25 mouse cellular contexts compared by ENCODE assay signal in genomic region chr6:143298391-143298790, GRCm38 (mm10).
A peak's percentile ranks its signal among the peaks of the same experiment; 100 is the strongest.
DNase-seq lines count a peak whose midpoint lies in the region; ATAC-seq and TF ChIP-seq lines count a peak whose summit lies in the region.
"Had no signal": no experiment of that assay in that cellular context is flagged by ENCODE, and none has a peak within 500 bp of the region (broad histone marks: within the 10 kb centered on the region; RNA-seq: fewer than 3 reads in every experiment).

No protein-coding gene starts in this region.

- no peak for TF ChIP-seq RAD21 in MEL (IDR thresholded peaks at IDR 0.05; ENCODE audit: low read depth, low read length)

- H3K4me2 ChIP-seq in intestine, embryonic 15.5 days (replicated peaks): no peak overlapping the region
- no peak overlapping the region for H3K4me2 ChIP-seq in midbrain, embryonic 14.5 days (ENCODE audit: low read length)
- H3K4me2 ChIP-seq: embryonic facial prominence, embryonic 12.5 days; forebrain, embryonic 13.5 days; forebrain, embryonic 15.5 days had no signal

- H3K4me3 ChIP-seq in MEL (ENCODE audit: control insufficient read depth in 1 of 2, insufficient read depth in 1 of 2, low read depth in 2 of 2, low read length in 2 of 2): no peak overlapping the region
- H3K4me3 ChIP-seq in intestine, embryonic 15.5 days (replicated peaks): no peak overlapping the region
- H3K4me3 ChIP-seq in midbrain, embryonic 14.5 days (replicated peaks; ENCODE audit: low read depth, low read length): no peak overlapping the region
- H3K4me3 ChIP-seq: embryonic facial prominence, embryonic 10.5 days; embryonic facial prominence, embryonic 12.5 days; forebrain, embryonic 13.5 days; forebrain, embryonic 15.5 days had no signal

- no peaks in the 10 kb centered on the region for H3K36me3 ChIP-seq in MEL (ENCODE audit: control insufficient read depth in 1 of 2, insufficient read depth in 2 of 2, low read length in 2 of 2)
- H3K36me3 ChIP-seq in intestine, embryonic 15.5 days: no peaks in the 10 kb centered on the region
- H3K36me3 ChIP-seq in midbrain, embryonic 14.5 days (ENCODE audit: control insufficient read depth, insufficient read depth, low read length): no peaks in the 10 kb centered on the region
- H3K36me3 ChIP-seq: embryonic facial prominence, embryonic 10.5 days; embryonic facial prominence, embryonic 12.5 days; forebrain, embryonic 15.5 days; G1E had no signal

- no peak for ATAC-seq in intestine, embryonic 15.5 days
- no peak for ATAC-seq in midbrain, embryonic 14.5 days (ENCODE audit: low FRiP score, low TSS enrichment)
- ATAC-seq: activated CD4-positive, CD25-positive, alpha-beta regulatory T cell, adult 4 months; CD4-positive, CD25-positive, alpha-beta regulatory T cell, adult 4 months; forebrain, embryonic 13.5 days; forebrain, embryonic 15.5 days; forebrain, postnatal 0 days; Patski had no signal

- no peak overlapping the region for H3K9ac ChIP-seq in MEL (ENCODE audit: control insufficient read depth, low read depth, low read length, poor library complexity, severe bottlenecking)
- H3K9ac ChIP-seq in intestine, embryonic 15.5 days: no peak overlapping the region
- H3K9ac ChIP-seq in midbrain, embryonic 14.5 days (replicated peaks; ENCODE audit: low read length): no peak overlapping the region
- H3K9ac ChIP-seq: embryonic facial prominence, embryonic 12.5 days; forebrain, embryonic 13.5 days; forebrain, embryonic 15.5 days; forebrain, postnatal 0 days had no signal

- H3K4me1 ChIP-seq in MEL (ENCODE audit: control insufficient read depth in 1 of 2, insufficient read depth in 2 of 2, low read length in 2 of 2): no peaks in the 10 kb centered on the region
- no peaks in the 10 kb centered on the region for H3K4me1 ChIP-seq in intestine, embryonic 15.5 days (replicated peaks)
- no peaks in the 10 kb centered on the region for H3K4me1 ChIP-seq in midbrain, embryonic 14.5 days (ENCODE audit: control insufficient read depth, insufficient read depth, low read length)
- H3K4me1 ChIP-seq: embryonic facial prominence, embryonic 12.5 days; forebrain, embryonic 13.5 days; forebrain, embryonic 15.5 days had no signal

- H3K79me2 ChIP-seq in MEL (ENCODE audit: control insufficient read depth, insufficient read depth, low read length, poor library complexity): no peaks in the 10 kb centered on the region

- WGBS in intestine, embryonic 15.5 days: 79% methylated on average over 5 of the region's 5 CpGs
- WGBS in midbrain, embryonic 14.5 days: 90% methylated on average over 5 of the region's 5 CpGs

- TF ChIP-seq CTCF in MEL (IDR thresholded peaks at IDR 0.05 in 2 of 3, conservative IDR thresholded peaks at IDR 0.05 in 1 of 3; ENCODE audit: control insufficient read depth in 1 of 3, insufficient read depth in 1 of 3, low read depth in 2 of 3, low read length in 3 of 3, poor library complexity in 1 of 3, severe bottlenecking in 1 of 3): no peak

- no peak overlapping the region for H3K27ac ChIP-seq in MEL (ENCODE audit: control insufficient read depth, low read depth, low read length)
- H3K27ac ChIP-seq in intestine, embryonic 15.5 days: no peak overlapping the region
- H3K27ac ChIP-seq in midbrain, embryonic 14.5 days (replicated peaks; ENCODE audit: low read depth, low read length): no peak overlapping the region
- H3K27ac ChIP-seq: embryonic facial prominence, embryonic 10.5 days; embryonic facial prominence, embryonic 12.5 days; forebrain, embryonic 13.5 days; forebrain, embryonic 15.5 days had no signal

- DNase-seq in adrenal gland, adult 2 months: peak; percentile 33
- no peak for DNase-seq in adrenal gland, adult 18-20 months (ENCODE audit: low spot score in 2 of 2)
- peak; percentile 8 to 21 for DNase-seq in adrenal gland, postnatal 36 days
- DNase-seq in adrenal gland, postnatal 4 days (ENCODE audit: low spot score in 2 of 2): no peak
- DNase-seq in 3T3-L1 (ENCODE audit: low read depth, low spot score) (peak; percentile 47), MEL (ENCODE audit: low read depth, low spot score) (peak; percentile 14)
- DNase-seq in midbrain, embryonic 14.5 days: no peak
- DNase-seq: adrenal gland, adult 8-10 months; B cell, adult 2 months; cerebellum, adult 11-12 months; cerebellum, adult 2 months; cerebellum, adult 9-10 months; cerebellum, postnatal 10 days; cerebellum, postnatal 25 days; forebrain, postnatal 0 days had no signal

- no peak for TF ChIP-seq EP300 in MEL (IDR thresholded peaks at IDR 0.05; ENCODE audit: low read depth in 1 of 2, low read length in 2 of 2)

- no peaks in the 10 kb centered on the region for H3K9me3 ChIP-seq in MEL (replicated peaks; ENCODE audit: insufficient read depth, low read length)
- H3K9me3 ChIP-seq in intestine, embryonic 15.5 days: no peaks in the 10 kb centered on the region
- H3K9me3 ChIP-seq in midbrain, embryonic 14.5 days (ENCODE audit: control insufficient read depth, low read length): no peaks in the 10 kb centered on the region
- H3K9me3 ChIP-seq: embryonic facial prominence, embryonic 10.5 days; embryonic facial prominence, embryonic 12.5 days; forebrain, embryonic 13.5 days; forebrain, embryonic 15.5 days had no signal

- H3K27me3 ChIP-seq in MEL (ENCODE audit: control insufficient read depth in 1 of 2, insufficient read depth in 2 of 2, low read length in 2 of 2): peaks cover 0 to 1% of the 10 kb centered on the region in 2 experiments; a peak in 1 of 4 replicates
- no peaks in the 10 kb centered on the region for H3K27me3 ChIP-seq in intestine, embryonic 15.5 days (replicated peaks)
- H3K27me3 ChIP-seq in midbrain, embryonic 14.5 days (ENCODE audit: control insufficient read depth, insufficient read depth, low read length): no peaks in the 10 kb centered on the region
- H3K27me3 ChIP-seq: CH12.LX; embryonic facial prominence, embryonic 12.5 days; forebrain, embryonic 13.5 days; forebrain, embryonic 15.5 days had no signal

- TF ChIP-seq POLR2A in MEL (IDR thresholded peaks at IDR 0.05; ENCODE audit: control insufficient read depth in 1 of 2, insufficient read depth in 1 of 2, low read depth in 1 of 2, low read length in 2 of 2, poor library complexity in 1 of 2): no peak

TF ChIP-seq in MEL, 35 proteins besides CTCF, POLR2A, EP300 and RAD21:
- TF ChIP-seq RCOR1 (IDR thresholded peaks at IDR 0.05; ENCODE audit: low read depth, low read length) (peak; percentile 18; the same call in 1 of the 2 replicates), UBTF (IDR thresholded peaks at IDR 0.05; ENCODE audit: borderline replicate concordance, insufficient read depth, low read depth, low read length) (no peak), SIN3A (IDR thresholded peaks at IDR 0.05; ENCODE audit: low read length) (no peak)

Comparison
In these comparisons a context has a peak if more than half of its experiments do, and no peak if none do; other contexts are left out.
1. DNase-seq: peak in adrenal gland, adult 2 months (single experiment), adrenal gland, postnatal 36 days (2 of 2), 3T3-L1 (single experiment) and MEL (single experiment); none in adrenal gland, adult 18-20 months (0 of 2), adrenal gland, postnatal 4 days (0 of 2) and midbrain, embryonic 14.5 days (single experiment).